Mouse (Mus musculus): ENCODE data around the gene Vps39. TPM values are rescaled to one million over a fixed set of nuclear protein-coding genes. Genes with fewer than 3 reads are reported as not detected.

The Vps39 gene
- polyA plus RNA-seq (2015; fragmentation: Nextera tagmentation; extraction: Ambion mirVana), result 25.6 and 27.6 TPM in 2 replicates

- Histone ChIP-seq H3K36me3 (peaks cover 49% of the 10 kb centered on the region), H3K4me2 (replicated peaks) (peak within 1 kb of the TSS; percentile 67), H3K27me3 (no peaks in the 10 kb centered on the region), H3K9ac (peak within 1 kb of the TSS; percentile 89), H3K4me1 (peaks cover 14% of the 10 kb centered on the region), H3K27ac (peak within 1 kb of the TSS; percentile 58; the same call in 1 of the 2 replicates), H3K4me3 (peak within 1 kb of the TSS; percentile 95), H3K9me3 (no peaks in the 10 kb centered on the region)
- WGBS, result 13% methylated on average over 44 of the region's 44 CpGs
- ATAC-seq (ENCODE audit: low FRiP score, low read depth), result peak; percentile 97
These were observed at the start of gene Vps39 for GRCm38 (mm10) chr2:120352682-120353646. Gene Vps39 (minus strand): TSS chr2:120353137.

GRCm38 (mm10) chr2:120397951-120398350 lies 45.0 kb upstream of the Vps39 start:
- Histone ChIP-seq H3K9ac (no peak overlapping the region), H3K9me3 (no peaks in the 10 kb centered on the region), H3K27me3 (no peaks in the 10 kb centered on the region), H3K4me1 (peaks cover 7% of the 10 kb centered on the region), H3K36me3 (peaks cover 42% of the 10 kb centered on the region), H3K4me2 (replicated peaks) (no peak overlapping the region), H3K4me3 (no peak overlapping the region), H3K27ac (no peak overlapping the region)
- WGBS, result 96% methylated on average over 1 of the region's 1 CpGs
- ATAC-seq (ENCODE audit: low FRiP score, low read depth), result no peak

- Histone ChIP-seq H3K27ac (no peak overlapping the region), H3K4me3 (no peak overlapping the region), H3K9ac (no peak overlapping the region), H3K9me3 (no peaks in the 10 kb centered on the region), H3K36me3 (peaks cover 73% of the 10 kb centered on the region), H3K4me1 (no peaks in the 10 kb centered on the region), H3K4me2 (replicated peaks) (no peak overlapping the region), H3K27me3 (no peaks in the 10 kb centered on the region)
- no peak for ATAC-seq (ENCODE audit: low FRiP score, low read depth)
These were observed 39.5 kb upstream of the Vps39 start for GRCm38 (mm10) chr2:120392406-120392805.

- ATAC-seq (ENCODE audit: low FRiP score, low read depth), result no peak
- Histone ChIP-seq H3K4me1 (no peaks in the 10 kb centered on the region), H3K4me3 (no peak overlapping the region), H3K27me3 (no peaks in the 10 kb centered on the region), H3K36me3 (peaks cover 69% of the 10 kb centered on the region), H3K9ac (no peak overlapping the region), H3K4me2 (replicated peaks) (no peak overlapping the region), H3K27ac (no peak overlapping the region), H3K9me3 (no peaks in the 10 kb centered on the region)
- WGBS, result 89% methylated on average over 1 of the region's 1 CpGs
These were observed 38.0 kb upstream of the Vps39 start for GRCm38 (mm10) chr2:120390934-120391333.

- no peak overlapping the region for H3K27ac ChIP-seq
- no peak overlapping the region for H3K9ac ChIP-seq
- H3K4me1 ChIP-seq, result no peaks in the 10 kb centered on the region
- H3K4me2 ChIP-seq (replicated peaks), result no peak overlapping the region
- 84% methylated on average over 3 of the region's 3 CpGs for WGBS
- ATAC-seq (ENCODE audit: low FRiP score, low read depth), result no peak
- H3K27me3 ChIP-seq, result no peaks in the 10 kb centered on the region
- H3K9me3 ChIP-seq, result no peaks in the 10 kb centered on the region
- H3K4me3 ChIP-seq, result no peak overlapping the region
- peaks cover 65% of the 10 kb centered on the region for H3K36me3 ChIP-seq
These were observed 36.4 kb upstream of the Vps39 start for GRCm38 (mm10) chr2:120389376-120389775.

- Histone ChIP-seq H3K36me3 (peaks cover 67% of the 10 kb centered on the region), H3K9me3 (no peaks in the 10 kb centered on the region)
These were observed 34.4 kb upstream of the Vps39 start for GRCm38 (mm10) chr2:120387291-120387690.

GRCm38 (mm10) chr2:120386264-120386663 lies 33.3 kb upstream of the Vps39 start:
- Histone ChIP-seq H3K9ac (no peak overlapping the region), H3K9me3 (no peaks in the 10 kb centered on the region), H3K4me1 (no peaks in the 10 kb centered on the region), H3K36me3 (peaks cover 75% of the 10 kb centered on the region), H3K27me3 (no peaks in the 10 kb centered on the region), H3K4me3 (no peak overlapping the region), H3K27ac (no peak overlapping the region), H3K4me2 (replicated peaks) (no peak overlapping the region)
- 92% methylated on average over 1 of the region's 1 CpGs for WGBS
- no peak for ATAC-seq (ENCODE audit: low FRiP score, low read depth)

More at GRCm38 (mm10) chr2:120387291-120387690, 34.4 kb upstream of the Vps39 start:
- H3K27me3 ChIP-seq, result no peaks in the 10 kb centered on the region
- ATAC-seq (ENCODE audit: low FRiP score, low read depth), result no peak
- no peak overlapping the region for H3K27ac ChIP-seq
- H3K4me3 ChIP-seq, result no peak overlapping the region
- H3K4me1 ChIP-seq, result no peaks in the 10 kb centered on the region
- H3K4me2 ChIP-seq (replicated peaks), result no peak overlapping the region
- no peak overlapping the region for H3K9ac ChIP-seq
- WGBS, result 92% methylated on average over 1 of the region's 1 CpGs

- Histone ChIP-seq H3K27me3 (no peaks in the 10 kb centered on the region), H3K27ac (no peak overlapping the region), H3K9ac (no peak overlapping the region), H3K36me3 (peaks cover 72% of the 10 kb centered on the region), H3K4me1 (no peaks in the 10 kb centered on the region), H3K9me3 (no peaks in the 10 kb centered on the region), H3K4me3 (no peak overlapping the region), H3K4me2 (replicated peaks) (no peak overlapping the region)
- 89% methylated on average over 4 of the region's 4 CpGs for WGBS
- no peak for ATAC-seq (ENCODE audit: low FRiP score, low read depth)
These were observed 20.9 kb upstream of the Vps39 start for GRCm38 (mm10) chr2:120373858-120374257.

GRCm38 (mm10) chr2:120367416-120368207 lies 14.7 kb upstream of the Vps39 start:
- H3K9ac ChIP-seq, result no peak overlapping the region
- no peaks in the 10 kb centered on the region for H3K9me3 ChIP-seq
- no peak overlapping the region for H3K27ac ChIP-seq
- H3K27me3 ChIP-seq, result no peaks in the 10 kb centered on the region
- H3K36me3 ChIP-seq, result peaks cover 73% of the 10 kb centered on the region
- no peaks in the 10 kb centered on the region for H3K4me1 ChIP-seq
- H3K4me2 ChIP-seq (replicated peaks), result no peak overlapping the region
- no peak for ATAC-seq (ENCODE audit: low FRiP score, low read depth)
- no peak overlapping the region for H3K4me3 ChIP-seq
- WGBS, result 94% methylated on average over 4 of the region's 4 CpGs

GRCm38 (mm10) chr2:120366501-120366900 lies 13.6 kb upstream of the Vps39 start:
- Histone ChIP-seq H3K36me3 (peaks cover 74% of the 10 kb centered on the region), H3K9me3 (no peaks in the 10 kb centered on the region), H3K27me3 (no peaks in the 10 kb centered on the region), H3K9ac (no peak overlapping the region), H3K4me2 (replicated peaks) (no peak overlapping the region), H3K4me3 (no peak overlapping the region), H3K4me1 (no peaks in the 10 kb centered on the region), H3K27ac (no peak overlapping the region)
- no peak for ATAC-seq (ENCODE audit: low FRiP score, low read depth)
- WGBS, result 76% methylated on average over 3 of the region's 3 CpGs

GRCm38 (mm10) chr2:120360425-120360824 lies 7.5 kb upstream of the Vps39 start:
- 82% methylated on average over 1 of the region's 1 CpGs for WGBS

GRCm38 (mm10) chr2:120351321-120351720 lies 1.6 kb downstream of the Vps39 start:
- Histone ChIP-seq H3K9me3 (no peaks in the 10 kb centered on the region), H3K36me3 (peaks cover 51% of the 10 kb centered on the region), H3K4me3 (peak overlapping the region; percentile 95; the same call in 1 of the 2 replicates), H3K27ac (no peak overlapping the region), H3K4me2 (replicated peaks) (peak overlapping the region; percentile 67; the same call in 1 of the 2 replicates), H3K9ac (no peak overlapping the region), H3K4me1 (peaks cover 14% of the 10 kb centered on the region), H3K27me3 (no peaks in the 10 kb centered on the region)
- ATAC-seq (ENCODE audit: low FRiP score, low read depth), result no peak
- WGBS, result 90% methylated on average over 5 of the region's 5 CpGs

More at GRCm38 (mm10) chr2:120360425-120360824, 7.5 kb upstream of the Vps39 start:
- Histone ChIP-seq H3K27ac (no peak overlapping the region), H3K9ac (no peak overlapping the region), H3K27me3 (no peaks in the 10 kb centered on the region), H3K36me3 (peaks cover 68% of the 10 kb centered on the region), H3K4me3 (no peak overlapping the region), H3K4me1 (no peaks in the 10 kb centered on the region), H3K4me2 (replicated peaks) (no peak overlapping the region), H3K9me3 (no peaks in the 10 kb centered on the region)
- no peak for ATAC-seq (ENCODE audit: low FRiP score, low read depth)
